Mouse (Mus musculus): Measurements from ENCODE around the gene Rgs8. TPM values are rescaled to one million over a fixed set of nuclear protein-coding genes. Genes with fewer than 3 reads are reported as not detected.

The Rgs8 gene
- total and polyA plus RNA-seq, 3 experiments, result 0.06 TPM; not detected in 2

DNA sequence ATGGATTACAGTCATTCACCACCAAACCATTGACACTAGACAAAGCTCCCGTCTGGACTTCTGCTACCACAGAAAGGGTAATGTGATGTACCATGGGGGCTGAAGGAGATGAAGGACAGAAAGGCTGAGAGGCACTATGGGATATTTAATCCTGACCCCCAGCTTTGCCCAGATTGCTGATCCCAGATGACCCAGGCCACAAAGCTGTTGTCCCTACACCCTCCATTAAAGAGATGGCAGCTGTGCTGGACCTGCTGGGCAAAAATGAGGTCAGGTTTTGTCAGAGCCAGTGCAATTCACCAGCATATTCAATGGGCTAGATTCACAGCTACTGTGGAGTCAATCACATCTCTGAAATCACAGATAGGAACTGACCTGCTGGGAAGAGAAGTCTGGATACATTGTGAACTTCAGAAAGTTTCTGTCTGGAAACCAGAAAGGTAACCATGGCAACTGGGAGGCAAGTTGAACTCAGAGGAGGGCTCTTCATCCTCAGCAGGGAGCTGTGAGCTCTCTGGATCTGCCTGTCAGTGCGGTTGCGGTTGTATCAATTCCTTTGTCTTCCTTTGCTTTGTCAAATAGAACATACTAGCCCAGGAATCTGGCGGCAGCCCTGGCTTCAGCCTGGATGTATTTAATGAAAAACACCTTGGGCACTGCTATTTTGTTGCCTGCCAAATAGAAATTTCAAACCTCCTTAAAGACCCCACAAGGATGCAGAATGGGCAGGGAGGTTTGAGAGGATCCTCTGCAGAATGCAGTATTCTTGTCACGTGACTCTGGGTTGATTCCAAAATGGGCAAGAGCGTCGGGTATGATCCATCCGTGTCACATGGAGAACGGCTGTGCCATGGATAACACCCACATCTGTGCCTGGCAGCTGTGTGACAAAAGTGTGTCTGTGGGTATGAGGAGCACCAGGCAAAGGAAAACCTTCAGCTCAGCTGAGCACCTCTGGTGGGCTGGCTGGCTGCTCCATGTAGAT lies 84.6 kb downstream of the Rgs8 start:
- DNase-seq, result no peak
- H3K36me3 ChIP-seq (ENCODE audit: control insufficient read depth, insufficient read depth, low read length), result no peaks in the 10 kb centered on the region
- H3K4me1 ChIP-seq (ENCODE audit: control insufficient read depth, insufficient read depth, low read length), result peaks cover 3% of the 10 kb centered on the region
- intact Hi-C loops (cut with DNase I), result no loop called here
- no peak overlapping the region for H3K9ac ChIP-seq (ENCODE audit: low read depth, low read length)
- no peaks in the 10 kb centered on the region for H3K79me2 ChIP-seq (replicated peaks; ENCODE audit: control insufficient read depth, insufficient read depth, low read length)
- TF ChIP-seq EP300 (IDR thresholded peaks at IDR 0.05; ENCODE audit: insufficient read depth, low read depth, low read length), result no peak
- H3K4me3 ChIP-seq, result no peak overlapping the region
- H3K27ac ChIP-seq, result no peak overlapping the region
- H3K27me3 ChIP-seq (ENCODE audit: control insufficient read depth, insufficient read depth, low read length), result no peaks in the 10 kb centered on the region
- WGBS, result 75% methylated on average over 9 of the region's 9 CpGs

- Histone ChIP-seq H3K4me1 (ENCODE audit: control insufficient read depth, insufficient read depth, low read length) (peaks cover 3% of the 10 kb centered on the region), H3K79me2 (replicated peaks; ENCODE audit: control insufficient read depth, insufficient read depth, low read length) (no peaks in the 10 kb centered on the region), H3K36me3 (ENCODE audit: control insufficient read depth, insufficient read depth, low read length) (no peaks in the 10 kb centered on the region), H3K4me3 (no peak overlapping the region; the same call in 1 of the 2 replicates), H3K27me3 (ENCODE audit: control insufficient read depth, insufficient read depth, low read length) (no peaks in the 10 kb centered on the region), H3K9ac (ENCODE audit: low read depth, low read length) (no peak overlapping the region), H3K27ac (no peak overlapping the region)
- intact Hi-C loops (cut with DNase I), result loop anchor here (5.0 kb wide), 2 partner anchors 97 to 252 kb away; partner anchors contain the start of gene Dhx9
- peak; percentile 14 for TF ChIP-seq CTCF (IDR thresholded peaks at IDR 0.05)
- no peak for TF ChIP-seq POLR2A (IDR thresholded peaks at IDR 0.05; ENCODE audit: insufficient read depth, low read depth, low read length)
- TF ChIP-seq EP300 (IDR thresholded peaks at IDR 0.05; ENCODE audit: insufficient read depth, low read depth, low read length), result no peak
- 32% methylated on average over 13 of the region's 13 CpGs for WGBS
- DNase-seq, result no peak
Observed at GRCm38 (mm10) chr1:153739437-153740015, 86.7 kb downstream of the Rgs8 start.

GRCm38 (mm10) chr1:153740145-153740544 lies 87.3 kb downstream of the Rgs8 start, which contains the start of gene Rgs16:
Rgs16 (plus strand) TSS chr1:153740349.
- Histone ChIP-seq H3K4me3 (peak within 1 kb of the TSS; percentile 50), H3K9ac (ENCODE audit: low read depth, low read length) (peak within 1 kb of the TSS; percentile 41), H3K79me2 (replicated peaks; ENCODE audit: control insufficient read depth, insufficient read depth, low read length) (no peaks in the 10 kb centered on the region), H3K4me1 (ENCODE audit: control insufficient read depth, insufficient read depth, low read length) (peaks cover 3% of the 10 kb centered on the region), H3K36me3 (ENCODE audit: control insufficient read depth, insufficient read depth, low read length) (no peaks in the 10 kb centered on the region), H3K27ac (peak within 1 kb of the TSS; percentile 10; the same call in 1 of the 2 replicates), H3K27me3 (ENCODE audit: control insufficient read depth, insufficient read depth, low read length) (no peaks in the 10 kb centered on the region)
- DNase-seq, result peak; percentile 83 to 84
- intact Hi-C loops (cut with DNase I), result loop anchor here (5.0 kb wide), 2 partner anchors 98 to 253 kb away; partner anchors contain the start of gene Dhx9
- 1% methylated on average over 28 of the region's 28 CpGs for WGBS
- no peak for TF ChIP-seq CTCF (IDR thresholded peaks at IDR 0.05)
- TF ChIP-seq POLR2A (IDR thresholded peaks at IDR 0.05; ENCODE audit: insufficient read depth, low read depth, low read length), result peak; percentile 83

- intact Hi-C loops (cut with DNase I), result loop anchor here (5.0 kb wide), 2 partner anchors 99 to 254 kb away; partner anchors contain the start of gene Dhx9
- Histone ChIP-seq H3K27me3 (ENCODE audit: control insufficient read depth, insufficient read depth, low read length) (no peaks in the 10 kb centered on the region), H3K9ac (ENCODE audit: low read depth, low read length) (no peak overlapping the region; the same call in 1 of the 2 replicates), H3K79me2 (replicated peaks; ENCODE audit: control insufficient read depth, insufficient read depth, low read length) (no peaks in the 10 kb centered on the region), H3K4me3 (peak overlapping the region; percentile 50), H3K36me3 (ENCODE audit: control insufficient read depth, insufficient read depth, low read length) (no peaks in the 10 kb centered on the region), H3K27ac (peak overlapping the region; percentile 10; the same call in 1 of the 2 replicates), H3K4me1 (ENCODE audit: control insufficient read depth, insufficient read depth, low read length) (peaks cover 3% of the 10 kb centered on the region)
- no peak for TF ChIP-seq EP300 (IDR thresholded peaks at IDR 0.05; ENCODE audit: insufficient read depth, low read depth, low read length)
- TF ChIP-seq POLR2A (IDR thresholded peaks at IDR 0.05; ENCODE audit: insufficient read depth, low read depth, low read length), result no peak
- no peak for TF ChIP-seq CTCF (IDR thresholded peaks at IDR 0.05)
- no peak for DNase-seq
- WGBS, result 58% methylated on average over 12 of the region's 12 CpGs
Observed at GRCm38 (mm10) chr1:153740775-153741400, 88.1 kb downstream of the Rgs8 start.

DNA sequence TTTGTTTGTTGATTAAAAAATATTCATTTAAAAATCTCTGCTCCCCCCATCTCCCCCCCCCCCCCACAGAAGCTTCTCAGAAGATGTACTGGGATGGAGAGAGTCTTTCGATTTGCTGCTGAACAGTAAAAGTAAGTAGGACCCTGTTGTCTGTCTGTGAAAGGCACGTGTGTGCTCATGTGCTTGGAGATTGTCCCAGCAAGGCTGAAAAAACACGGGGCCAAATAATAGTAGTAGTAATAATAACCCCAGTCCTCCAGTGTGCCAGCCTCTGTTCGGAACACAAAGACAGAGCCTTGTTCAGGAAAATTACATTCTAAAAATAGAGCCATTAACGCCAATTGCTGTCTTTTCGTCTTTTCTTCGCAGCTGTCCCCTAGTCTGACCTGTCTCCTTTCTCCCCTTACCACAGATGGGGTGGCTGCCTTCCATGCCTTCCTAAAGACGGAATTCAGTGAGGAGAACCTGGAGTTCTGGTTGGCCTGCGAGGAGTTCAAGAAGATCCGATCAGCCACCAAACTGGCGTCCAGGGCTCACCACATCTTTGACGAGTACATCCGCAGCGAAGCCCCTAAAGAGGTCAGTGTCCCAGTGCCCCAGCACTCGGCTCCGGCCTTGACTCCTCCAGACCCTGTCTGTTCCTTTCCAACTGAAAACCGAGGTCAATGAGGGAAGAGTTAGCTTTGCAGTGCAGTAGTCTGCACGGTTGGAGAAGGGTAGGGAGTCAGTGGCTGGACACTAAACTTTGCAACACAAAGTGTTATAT lies 88.9 kb downstream of the Rgs8 start:
- intact Hi-C loops (cut with DNase I), result loop anchor here (1.0 to 5.0 kb wide), 3 partner anchors 99 to 254 kb away; partner anchors contain the start of gene Dhx9
- Histone ChIP-seq H3K4me1 (ENCODE audit: control insufficient read depth, insufficient read depth, low read length) (peaks cover 3% of the 10 kb centered on the region), H3K9ac (ENCODE audit: low read depth, low read length) (no peak overlapping the region), H3K27ac (peak overlapping the region; percentile 36; the same call in 1 of the 2 replicates), H3K27me3 (ENCODE audit: control insufficient read depth, insufficient read depth, low read length) (no peaks in the 10 kb centered on the region), H3K79me2 (replicated peaks; ENCODE audit: control insufficient read depth, insufficient read depth, low read length) (no peaks in the 10 kb centered on the region), H3K4me3 (peak overlapping the region; percentile 17; the same call in 1 of the 2 replicates), H3K36me3 (ENCODE audit: control insufficient read depth, insufficient read depth, low read length) (no peaks in the 10 kb centered on the region)
- TF ChIP-seq CTCF (IDR thresholded peaks at IDR 0.05) (no peak), EP300 (IDR thresholded peaks at IDR 0.05; ENCODE audit: insufficient read depth, low read depth, low read length) (no peak), POLR2A (IDR thresholded peaks at IDR 0.05; ENCODE audit: insufficient read depth, low read depth, low read length) (no peak)
- no peak for DNase-seq
- WGBS, result 47% methylated on average over 18 of the region's 18 CpGs
